Mouse (Mus musculus) embryonic facial prominence, embryonic 12.5 days (tissue): ENCODE measurements at regions not wholly inside any gene's neighbourhood (a gene's known extent, or its start where the extent isn't known, plus 50 kb on each side); places are given as distances from the start of the nearest gene placed in this dataset.

Experiments used
- ATAC-seq: fragments of 200-750 bp; cut with Nextera tagmentation; 2 replicates; pipeline ENCODE4 v1.8.0; 2017; ENCODE audit not compliant: insufficient number of reproducible peaks, insufficient read depth, low FRiP score, low TSS enrichment
- H3K27ac ChIP-seq: fragments of 300-500 bp; sonication (generic); 2 replicates; pipeline ENCODE4 v1.5.1; 2016; ENCODE audit warnings: mild to moderate bottlenecking
- H3K27me3 ChIP-seq: fragments of 300-500 bp; sonication (generic); 2 replicates; pipeline ENCODE4 v1.6.1; 2016; ENCODE audit warnings: mild to moderate bottlenecking, moderate library complexity
- H3K36me3 ChIP-seq: fragments of 300-500 bp; sonication (generic); 2 replicates; pipeline ENCODE4 v1.6.1; 2016; ENCODE audit warnings: mild to moderate bottlenecking
- H3K4me1 ChIP-seq: fragments of 300-500 bp; sonication (generic); 2 replicates; pipeline ENCODE4 v1.6.1; 2016
- H3K4me2 ChIP-seq: fragments of 300-500 bp; sonication (generic); replicated peaks from 2 replicates; pipeline ENCODE4 v1.6.1; 2016; ENCODE audit warnings: mild to moderate bottlenecking, moderate library complexity
- H3K4me3 ChIP-seq: fragments of 300-500 bp; sonication (generic); 2 replicates; pipeline ENCODE4 v1.5.1; 2016; ENCODE audit warnings: mild to moderate bottlenecking
- H3K9ac ChIP-seq: fragments of 300-500 bp; sonication (generic); 2 replicates; pipeline ENCODE4 v1.6.1; 2016; ENCODE audit warnings: mild to moderate bottlenecking, moderate library complexity
- H3K9me3 ChIP-seq: fragments of 300-500 bp; sonication (generic); 2 replicates; pipeline ENCODE4 v1.6.1; 2016; ENCODE audit warnings: mild to moderate bottlenecking, moderate library complexity
- WGBS: fragments of 180-500 bp; shearing (Covaris S2); methylation state at CpG from one replicate; pipeline ENCODE4 v1.1.7; 2016; 5-methylcytosine and 5-hydroxymethylcytosine counted together

DNA sequence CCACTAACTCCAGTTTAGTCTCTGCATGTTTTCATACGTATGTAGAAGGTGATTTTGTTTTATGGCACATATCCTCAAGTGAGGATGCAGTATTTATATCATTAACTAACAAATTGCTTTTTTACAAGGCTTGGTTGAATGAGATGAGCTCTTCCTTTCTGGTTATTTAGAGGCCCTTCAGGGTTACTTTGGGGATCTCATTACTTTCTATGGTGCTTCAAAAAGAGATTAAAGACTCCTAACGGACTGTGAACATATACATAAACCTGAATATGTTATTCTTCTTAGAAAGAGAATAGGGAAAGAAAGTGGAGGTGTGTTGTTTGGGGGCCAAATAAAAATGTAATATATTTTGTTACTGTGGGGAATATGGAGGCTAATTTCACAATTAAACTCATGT, 918.8 kb upstream of the Celf2 start:
- no peaks in the 10 kb centered on the region for H3K9me3 ChIP-seq
- no peak overlapping the region for H3K9ac ChIP-seq
- no peaks in the 10 kb centered on the region for H3K36me3 ChIP-seq
- H3K27ac ChIP-seq, result no peak overlapping the region
- no peak overlapping the region for H3K4me2 ChIP-seq
- no peaks in the 10 kb centered on the region for H3K4me1 ChIP-seq
- no peak overlapping the region for H3K4me3 ChIP-seq
- WGBS, result 76% methylated on average over 2 of the region's 2 CpGs
- H3K27me3 ChIP-seq, result no peaks in the 10 kb centered on the region
- no peak for ATAC-seq

DNA sequence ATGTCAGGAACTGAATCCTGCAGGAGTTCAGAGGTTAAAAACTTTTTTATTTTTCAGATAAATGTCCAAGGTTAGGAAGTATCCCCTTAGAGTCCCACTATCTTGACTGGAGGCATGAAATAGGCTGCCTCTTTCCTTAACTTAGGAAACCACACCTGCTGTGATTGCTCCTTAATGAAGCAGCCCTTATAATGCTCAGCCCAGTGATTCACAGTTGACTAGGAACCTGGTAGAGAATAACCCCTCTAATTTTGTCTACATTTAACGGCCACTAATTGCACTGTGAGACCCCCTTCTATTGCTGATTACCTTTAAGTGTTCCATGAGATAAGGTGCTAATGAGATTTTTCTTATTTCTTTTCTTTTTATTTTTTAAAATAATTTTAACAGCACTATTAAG, 918.4 kb upstream of the Celf2 start:
- Histone ChIP-seq H3K27me3 (no peaks in the 10 kb centered on the region), H3K4me3 (no peak overlapping the region), H3K9me3 (no peaks in the 10 kb centered on the region), H3K4me1 (no peaks in the 10 kb centered on the region), H3K9ac (no peak overlapping the region), H3K36me3 (no peaks in the 10 kb centered on the region), H3K4me2 (no peak overlapping the region), H3K27ac (no peak overlapping the region)
- WGBS, result 69% methylated on average over 1 of the region's 1 CpGs
- ATAC-seq, result no peak

DNA sequence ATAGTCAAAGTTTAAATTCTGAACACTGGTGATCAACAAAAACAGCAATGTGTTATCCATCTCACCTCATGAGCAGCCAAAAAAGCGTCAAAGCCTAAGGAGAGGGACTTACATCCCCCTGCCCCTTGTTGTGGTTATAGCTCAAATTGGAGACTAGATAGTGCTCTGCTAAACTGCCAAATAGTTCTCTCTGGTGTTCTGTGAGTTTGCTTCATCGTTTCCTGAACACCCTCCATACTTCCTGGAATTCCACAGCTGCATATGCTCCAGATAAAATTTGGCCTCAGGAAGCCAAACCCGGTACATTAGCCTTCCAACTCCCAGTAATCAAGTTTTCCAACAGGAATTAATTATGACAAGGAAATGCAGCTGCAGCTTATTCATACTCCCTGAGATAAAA, 906.6 kb upstream of the Celf2 start:
- 43% methylated on average over 3 of the region's 3 CpGs for WGBS
- H3K4me3 ChIP-seq, result no peak overlapping the region
- no peak overlapping the region for H3K4me2 ChIP-seq

DNA sequence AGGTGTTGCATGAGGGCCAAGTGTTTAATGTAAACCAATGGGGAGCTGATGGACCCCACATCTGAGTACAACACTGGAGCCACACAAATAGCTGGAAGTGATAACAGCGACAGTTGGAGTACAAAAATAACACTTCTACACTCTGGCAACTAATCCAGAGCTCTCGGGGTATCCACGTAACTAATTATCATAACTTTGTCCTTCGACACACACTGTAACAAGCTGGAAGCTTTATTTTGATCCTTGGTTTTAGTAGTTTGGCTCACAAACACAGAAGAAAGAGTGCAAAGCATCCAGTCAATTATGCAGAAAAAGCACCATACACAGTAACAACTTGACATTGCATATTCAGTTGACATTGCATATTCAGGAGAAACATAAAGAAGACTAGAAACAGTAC, 884.8 kb upstream of the Celf2 start:
- no peak overlapping the region for H3K9ac ChIP-seq
- H3K9me3 ChIP-seq, result no peaks in the 10 kb centered on the region
- H3K4me3 ChIP-seq, result no peak overlapping the region
- no peaks in the 10 kb centered on the region for H3K4me1 ChIP-seq
- 85% methylated on average over 4 of the region's 4 CpGs for WGBS
- H3K27ac ChIP-seq, result no peak overlapping the region
- no peaks in the 10 kb centered on the region for H3K27me3 ChIP-seq
- H3K36me3 ChIP-seq, result no peaks in the 10 kb centered on the region
- no peak overlapping the region for H3K4me2 ChIP-seq
- ATAC-seq, result no peak

More for the DNA sequence above, 906.6 kb upstream of the Celf2 start:
- H3K4me1 ChIP-seq, result no peaks in the 10 kb centered on the region
- no peak overlapping the region for H3K27ac ChIP-seq
- no peak for ATAC-seq
- H3K27me3 ChIP-seq, result no peaks in the 10 kb centered on the region
- no peak overlapping the region for H3K9ac ChIP-seq
- H3K36me3 ChIP-seq, result no peaks in the 10 kb centered on the region
- no peaks in the 10 kb centered on the region for H3K9me3 ChIP-seq

DNA sequence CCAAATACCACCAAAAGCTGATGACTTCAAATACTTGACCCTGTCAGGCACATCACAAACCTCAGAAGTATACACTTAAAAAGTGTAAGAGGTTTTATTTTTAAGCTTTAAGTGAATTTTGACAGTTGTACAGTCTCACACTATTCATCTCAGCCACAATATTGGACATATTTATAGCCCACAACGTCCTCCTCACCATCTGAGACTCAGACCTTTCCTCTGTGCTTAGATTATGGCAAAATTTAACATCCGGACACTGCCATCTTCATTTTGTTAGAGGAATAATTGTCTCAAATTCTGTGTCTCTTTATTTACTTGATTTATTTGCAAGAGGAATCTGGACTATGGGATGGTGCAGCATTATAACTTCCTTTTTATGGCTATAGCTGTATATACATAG, 880.2 kb upstream of the Celf2 start:
- 77% methylated on average over 2 of the region's 2 CpGs for WGBS

DNA sequence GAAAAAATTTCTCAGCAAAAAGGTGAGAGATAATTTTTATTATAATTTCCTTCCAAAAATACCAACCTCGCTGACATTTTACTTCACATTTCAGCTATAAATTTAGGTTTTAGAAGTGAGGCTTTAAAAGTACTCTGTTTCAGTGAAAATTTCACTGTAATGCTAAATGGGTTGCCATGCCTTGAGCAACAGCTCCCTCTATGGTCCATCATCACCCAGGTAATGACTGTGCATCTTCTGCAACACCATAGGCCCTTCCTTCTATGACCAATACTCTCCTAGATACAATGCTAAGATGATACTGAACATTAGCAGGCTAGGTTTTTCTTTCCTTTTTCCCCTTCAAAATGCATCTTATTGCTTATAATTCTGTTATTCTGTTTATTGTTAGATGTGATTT, 870.9 kb upstream of the Celf2 start:
- H3K4me1 ChIP-seq, result no peaks in the 10 kb centered on the region
- H3K27me3 ChIP-seq, result no peaks in the 10 kb centered on the region
- no peak for ATAC-seq
- no peak overlapping the region for H3K4me2 ChIP-seq
- H3K27ac ChIP-seq, result no peak overlapping the region
- H3K36me3 ChIP-seq, result no peaks in the 10 kb centered on the region
- no peak overlapping the region for H3K9ac ChIP-seq
- WGBS, result 63% methylated on average over 1 of the region's 1 CpGs
- H3K9me3 ChIP-seq, result no peaks in the 10 kb centered on the region
- H3K4me3 ChIP-seq, result no peak overlapping the region

More for the DNA sequence above, 880.2 kb upstream of the Celf2 start:
- Histone ChIP-seq H3K27ac (no peak overlapping the region), H3K9ac (no peak overlapping the region), H3K4me1 (no peaks in the 10 kb centered on the region), H3K36me3 (no peaks in the 10 kb centered on the region), H3K27me3 (no peaks in the 10 kb centered on the region), H3K4me3 (no peak overlapping the region), H3K9me3 (no peaks in the 10 kb centered on the region), H3K4me2 (no peak overlapping the region)
- no peak for ATAC-seq

DNA sequence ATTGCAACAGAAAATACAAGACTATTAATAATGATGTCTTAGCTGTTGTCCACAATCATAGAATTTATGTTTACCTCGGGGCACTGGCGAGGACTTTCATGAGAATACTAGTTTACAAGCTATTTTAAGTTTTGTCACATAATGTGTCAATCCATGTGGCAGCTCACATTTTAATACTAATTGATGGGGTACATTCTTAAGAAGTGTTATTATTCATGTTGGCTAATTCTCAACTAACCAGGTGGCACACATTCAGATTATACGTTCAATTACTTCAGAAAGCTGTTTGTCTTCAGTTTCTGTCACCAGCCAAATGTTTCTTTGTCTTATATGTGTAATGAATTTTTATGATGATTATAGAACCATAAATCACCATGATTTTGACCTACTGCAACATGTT, 870.2 kb upstream of the Celf2 start:
- Histone ChIP-seq H3K9me3 (no peaks in the 10 kb centered on the region), H3K36me3 (no peaks in the 10 kb centered on the region), H3K27ac (no peak overlapping the region), H3K4me3 (no peak overlapping the region), H3K27me3 (no peaks in the 10 kb centered on the region), H3K4me2 (no peak overlapping the region), H3K9ac (no peak overlapping the region), H3K4me1 (no peaks in the 10 kb centered on the region)
- WGBS, result 91% methylated on average over 3 of the region's 3 CpGs
- ATAC-seq, result no peak

DNA sequence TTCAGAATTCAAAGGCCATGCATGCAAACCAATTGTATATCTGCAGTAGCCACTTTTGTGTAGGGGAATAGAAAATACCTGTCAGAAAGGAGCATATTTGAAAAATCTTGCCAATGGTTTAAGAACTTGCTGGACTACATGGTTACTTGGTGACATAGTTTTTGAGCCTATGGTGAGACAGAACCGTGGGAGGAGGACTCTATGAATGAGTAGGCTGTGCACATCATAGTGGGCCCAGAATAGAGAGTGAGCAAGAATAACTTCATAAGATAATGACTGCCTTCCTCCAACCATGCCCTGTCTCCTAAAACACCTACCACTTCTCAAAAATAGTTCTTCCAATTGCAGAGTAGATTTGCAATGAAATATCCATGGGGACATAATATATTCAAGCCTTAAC, 838.5 kb upstream of the Celf2 start:
- no peaks in the 10 kb centered on the region for H3K9me3 ChIP-seq
- WGBS, result 78% methylated on average over 1 of the region's 1 CpGs
- no peak for ATAC-seq
- no peaks in the 10 kb centered on the region for H3K4me1 ChIP-seq
- H3K27me3 ChIP-seq, result no peaks in the 10 kb centered on the region
- no peak overlapping the region for H3K9ac ChIP-seq
- H3K4me3 ChIP-seq, result no peak overlapping the region
- no peaks in the 10 kb centered on the region for H3K36me3 ChIP-seq
- H3K4me2 ChIP-seq, result no peak overlapping the region
- no peak overlapping the region for H3K27ac ChIP-seq

DNA sequence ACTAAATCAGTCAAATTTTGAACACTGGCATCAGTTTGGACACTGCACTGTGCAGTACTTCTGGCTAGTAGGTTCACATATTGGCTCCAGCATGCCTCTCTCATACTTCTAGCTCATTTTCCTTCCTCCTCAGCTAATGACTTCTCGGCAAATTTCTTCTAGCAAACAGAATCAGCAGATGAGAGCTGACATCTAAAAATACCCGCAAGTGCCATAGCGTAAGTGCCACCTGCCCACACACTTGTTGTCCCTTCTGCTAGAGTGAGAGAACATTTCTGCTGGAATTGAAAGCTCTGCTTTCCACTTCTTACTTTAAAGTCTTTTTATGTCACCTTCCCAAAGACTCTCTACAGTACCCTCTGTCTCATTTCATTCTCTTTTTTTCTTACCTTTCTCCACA, 835.4 kb upstream of the Celf2 start:
- no peak for ATAC-seq
- H3K36me3 ChIP-seq, result no peaks in the 10 kb centered on the region
- H3K4me2 ChIP-seq, result no peak overlapping the region
- H3K27me3 ChIP-seq, result no peaks in the 10 kb centered on the region
- 81% methylated on average over 3 of the region's 3 CpGs for WGBS
- no peaks in the 10 kb centered on the region for H3K9me3 ChIP-seq
- no peak overlapping the region for H3K9ac ChIP-seq
- no peak overlapping the region for H3K27ac ChIP-seq
- no peaks in the 10 kb centered on the region for H3K4me1 ChIP-seq
- no peak overlapping the region for H3K4me3 ChIP-seq

DNA sequence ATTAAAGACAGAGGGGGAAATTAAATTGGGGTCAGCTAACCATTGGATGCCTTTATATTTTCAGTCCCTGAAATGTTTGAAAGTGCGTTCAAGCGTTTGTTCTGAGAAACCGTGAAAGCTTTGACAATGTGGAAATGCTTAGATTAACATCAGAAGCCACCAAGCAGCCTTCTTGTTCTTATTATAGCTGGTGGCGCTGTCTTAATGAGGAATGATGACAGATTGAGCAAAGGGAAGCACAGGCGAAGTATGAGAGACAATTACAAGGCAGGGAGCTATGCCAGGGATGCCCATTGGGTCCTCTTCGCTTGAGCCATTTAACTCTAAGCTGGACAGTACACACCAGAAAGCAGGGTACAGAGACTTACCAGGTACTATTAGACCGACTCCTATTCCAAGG, 828.9 kb upstream of the Celf2 start:
- Histone ChIP-seq H3K4me1 (no peaks in the 10 kb centered on the region), H3K4me2 (no peak overlapping the region), H3K27ac (no peak overlapping the region), H3K9ac (no peak overlapping the region), H3K36me3 (no peaks in the 10 kb centered on the region), H3K9me3 (no peaks in the 10 kb centered on the region), H3K4me3 (no peak overlapping the region), H3K27me3 (no peaks in the 10 kb centered on the region)
- ATAC-seq, result no peak
- 62% methylated on average over 7 of the region's 7 CpGs for WGBS

DNA sequence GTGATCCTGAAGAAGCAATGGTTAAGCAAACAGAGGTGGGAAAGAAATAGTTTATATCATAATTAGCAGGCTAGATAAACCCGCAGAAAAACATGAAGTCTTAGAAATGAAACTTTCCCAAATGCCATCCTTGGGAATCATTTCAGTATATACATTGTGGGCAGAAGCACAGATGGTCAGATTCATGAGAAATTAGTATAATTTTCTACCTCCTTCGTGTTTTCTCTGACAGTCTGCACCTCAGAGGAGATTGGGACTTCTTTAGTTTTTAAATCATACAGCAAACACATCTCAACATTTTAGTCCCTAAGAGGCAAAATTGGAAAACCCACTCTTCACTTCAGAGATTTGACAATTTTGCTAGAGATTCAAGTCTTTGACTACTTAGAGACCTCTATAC, 786.6 kb upstream of the Celf2 start:
- no peaks in the 10 kb centered on the region for H3K4me1 ChIP-seq
- ATAC-seq, result no peak
- H3K27ac ChIP-seq, result no peak overlapping the region
- no peaks in the 10 kb centered on the region for H3K36me3 ChIP-seq
- H3K9me3 ChIP-seq, result 0 out of 2 replicates have a peak, but pooled peaks cover 2% of the 10 kb centered on the region
- WGBS, result 73% methylated on average over 2 of the region's 2 CpGs
- H3K9ac ChIP-seq, result no peak overlapping the region
- H3K4me3 ChIP-seq, result no peak overlapping the region
- no peak overlapping the region for H3K4me2 ChIP-seq
- no peaks in the 10 kb centered on the region for H3K27me3 ChIP-seq

DNA sequence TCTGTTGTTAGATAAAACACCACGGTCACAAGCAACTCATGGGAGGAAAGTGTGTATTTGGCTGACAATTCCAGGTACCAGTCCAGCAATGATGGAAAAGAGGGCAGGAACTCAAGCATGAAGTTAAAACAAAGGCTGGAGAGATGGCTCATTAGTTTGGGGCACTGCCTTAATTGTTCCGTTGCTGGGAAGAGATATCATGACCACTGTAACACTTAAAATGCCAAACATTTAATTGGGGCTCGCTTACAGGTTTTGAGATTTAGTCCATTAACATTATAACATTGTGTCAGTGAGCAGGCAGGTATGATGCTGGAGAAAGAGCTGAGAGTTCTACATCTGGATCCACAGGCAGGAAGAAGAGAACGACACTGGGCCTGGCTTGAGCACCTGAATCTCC, 782.0 kb upstream of the Celf2 start:
- Histone ChIP-seq H3K27me3 (no peaks in the 10 kb centered on the region), H3K4me1 (no peaks in the 10 kb centered on the region), H3K36me3 (no peaks in the 10 kb centered on the region), H3K4me2 (no peak overlapping the region), H3K9me3 (0 out of 2 replicates have a peak, but pooled peaks cover 2% of the 10 kb centered on the region), H3K9ac (no peak overlapping the region), H3K27ac (no peak overlapping the region), H3K4me3 (no peak overlapping the region)
- WGBS, result 93% methylated on average over 4 of the region's 4 CpGs
- ATAC-seq, result no peak

DNA sequence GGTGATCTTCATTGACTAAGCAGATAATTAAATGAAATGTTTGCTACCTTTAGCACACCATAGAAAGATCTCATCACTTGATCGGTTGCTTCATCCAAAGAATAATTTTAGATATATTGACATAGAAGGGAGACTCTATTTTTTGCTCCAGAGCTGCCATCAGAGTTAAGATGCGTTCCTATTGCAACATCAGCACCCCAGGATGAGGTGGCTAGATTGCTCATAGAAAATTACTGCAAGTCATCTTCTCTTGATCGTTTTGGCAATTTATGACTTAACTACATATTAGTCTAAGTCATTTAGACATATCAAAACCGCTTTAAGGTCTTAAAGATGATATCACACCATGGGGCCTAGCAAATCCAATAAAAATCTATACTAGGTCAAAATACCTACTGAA, 778.0 kb upstream of the Celf2 start:
- ATAC-seq, result no peak
- Histone ChIP-seq H3K4me3 (no peak overlapping the region), H3K27ac (no peak overlapping the region), H3K9ac (no peak overlapping the region), H3K27me3 (no peaks in the 10 kb centered on the region), H3K9me3 (no peaks in the 10 kb centered on the region), H3K4me1 (no peaks in the 10 kb centered on the region), H3K36me3 (no peaks in the 10 kb centered on the region), H3K4me2 (no peak overlapping the region)
- 89% methylated on average over 4 of the region's 4 CpGs for WGBS
